Mouse (Mus musculus): ENCODE measurements around the gene B3gntl1.
"Not testable (repeated sequence)": the region's sequence is repeated elsewhere in the genome, so short reads cannot be mapped to it uniquely, and the experiment has no call there.

The B3gntl1 gene

DNA sequence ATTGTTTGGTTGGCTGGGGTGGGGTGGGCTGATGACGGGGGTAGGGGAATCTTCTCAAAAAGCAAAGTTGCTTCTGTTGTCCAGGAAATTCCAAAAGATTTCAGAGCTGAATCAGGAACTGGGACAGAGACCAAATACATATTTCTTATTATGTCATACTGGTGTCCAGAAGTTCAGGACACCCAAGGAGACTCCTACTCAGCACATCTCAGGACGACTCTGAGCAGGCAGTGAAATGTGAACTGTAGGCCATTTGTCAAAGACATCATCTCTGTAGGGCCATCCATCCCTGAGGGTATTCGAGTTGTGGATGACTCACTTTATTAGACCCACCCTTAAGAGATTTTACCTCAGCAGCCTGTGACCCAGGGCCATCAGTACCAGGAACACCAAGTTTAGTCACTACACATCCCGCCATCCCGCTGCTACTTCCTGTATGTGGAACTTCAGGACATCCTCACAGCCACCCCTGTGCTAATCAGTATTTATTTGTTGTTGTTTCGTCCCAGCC lies 12.6 kb upstream of the B3gntl1 start:
- in situ Hi-C loops (cut with MboI, MseI): no loop called here

DNA sequence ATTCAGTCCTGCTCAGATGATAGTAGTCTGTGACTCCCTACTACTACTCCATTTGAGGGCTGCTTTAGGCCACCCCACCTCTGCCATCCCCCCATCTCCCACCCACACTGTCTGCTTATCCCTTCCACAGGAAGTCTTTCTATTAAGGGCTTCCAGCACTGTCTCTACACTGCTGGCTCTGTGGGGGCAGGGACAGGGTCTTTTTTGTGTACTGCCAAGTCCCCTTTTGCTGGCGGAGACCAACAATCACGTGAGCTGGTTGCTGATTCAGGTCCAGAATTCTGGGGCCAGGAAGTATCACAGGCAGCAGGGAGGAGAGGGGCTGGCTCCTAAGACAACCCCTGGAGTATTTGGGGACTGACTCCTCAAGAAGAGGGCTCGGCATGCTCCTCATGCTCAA lies 10.3 kb upstream of the B3gntl1 start:
- in situ Hi-C loops (cut with MboI, MseI): no loop called here

DNA sequence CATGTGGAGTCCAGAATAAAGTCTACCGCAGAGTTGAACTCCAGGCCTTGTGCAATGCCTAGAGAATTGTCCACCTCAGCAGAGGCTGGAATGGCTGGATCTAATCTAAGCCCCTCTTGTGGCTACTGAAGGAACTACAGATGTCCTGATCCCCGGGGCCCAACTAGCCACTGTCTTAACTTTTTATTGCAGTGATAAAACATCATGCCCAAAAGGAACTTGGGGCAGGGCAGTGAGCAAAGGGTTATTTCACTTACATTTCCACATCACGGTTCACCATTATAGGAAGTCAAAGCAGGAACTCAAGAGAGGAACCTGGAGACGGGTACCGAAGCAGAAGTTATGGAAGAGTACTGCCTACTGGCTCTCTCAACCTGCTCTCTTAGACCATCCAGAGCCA lies 7.8 kb upstream of the B3gntl1 start:
- in situ Hi-C loops (cut with MboI, MseI): no loop called here

DNA sequence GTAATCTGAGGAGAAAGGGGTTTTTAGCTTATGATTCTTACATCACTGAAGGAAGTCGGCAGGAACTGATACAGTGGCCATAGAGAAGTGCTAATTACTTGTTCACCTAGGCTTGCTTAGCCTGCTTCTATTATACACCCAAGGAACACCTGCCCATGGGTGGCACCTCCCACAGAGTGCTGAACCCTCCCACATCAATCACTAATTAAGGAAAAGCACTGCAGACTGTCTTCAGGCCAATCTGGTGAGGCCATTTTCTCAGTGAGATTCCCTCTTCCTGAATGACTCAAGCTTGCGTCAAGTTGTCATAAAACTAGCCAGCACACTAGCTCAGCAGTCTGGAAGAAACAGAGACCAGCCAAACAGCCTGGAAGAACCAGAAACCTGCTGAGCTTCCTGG lies 6.6 kb upstream of the B3gntl1 start:
- in situ Hi-C loops (cut with MboI, MseI): no loop called here

DNA sequence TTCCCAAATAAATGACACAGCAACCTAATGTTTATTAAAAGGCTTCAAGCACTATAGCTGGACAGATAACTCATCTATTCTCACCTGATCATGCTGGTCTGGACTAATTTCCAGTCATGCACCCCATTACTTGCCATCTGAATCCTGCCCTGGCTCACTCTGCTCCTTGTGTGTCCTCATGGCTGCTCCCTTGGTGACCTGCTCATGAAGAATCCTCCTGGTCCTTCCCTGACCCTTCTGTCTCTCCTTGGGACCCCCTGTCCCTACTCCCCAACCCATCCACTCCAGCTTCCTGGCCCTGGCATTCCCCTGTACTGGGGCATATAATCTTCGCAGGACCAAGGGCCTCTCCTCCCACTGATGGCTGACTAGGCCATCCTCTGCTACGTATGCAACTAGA lies 3.9 kb upstream of the B3gntl1 start:
- in situ Hi-C loops (cut with MboI, MseI): no loop called here

DNA sequence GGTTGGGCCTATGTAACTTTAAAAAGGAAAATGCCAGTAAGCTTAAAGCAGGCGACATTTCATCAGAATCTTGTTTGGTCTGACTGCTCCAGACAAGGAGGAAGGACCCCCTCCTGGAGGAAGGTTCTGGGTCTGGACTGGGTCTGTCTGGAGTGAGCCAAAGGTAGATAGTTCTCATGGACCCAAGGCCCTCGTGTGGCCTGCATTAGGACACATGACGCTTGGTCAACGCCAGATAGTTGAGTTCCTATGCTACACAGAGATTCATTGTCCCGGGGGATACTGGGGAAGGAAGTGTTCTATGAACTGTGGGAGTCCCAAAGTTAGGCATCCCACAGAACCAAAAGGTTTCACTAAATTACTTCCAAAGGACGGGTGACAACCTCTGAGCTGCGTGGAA lies 676 bp upstream of the B3gntl1 start:
- in situ Hi-C loops (cut with MboI, MseI): no loop called here

DNA sequence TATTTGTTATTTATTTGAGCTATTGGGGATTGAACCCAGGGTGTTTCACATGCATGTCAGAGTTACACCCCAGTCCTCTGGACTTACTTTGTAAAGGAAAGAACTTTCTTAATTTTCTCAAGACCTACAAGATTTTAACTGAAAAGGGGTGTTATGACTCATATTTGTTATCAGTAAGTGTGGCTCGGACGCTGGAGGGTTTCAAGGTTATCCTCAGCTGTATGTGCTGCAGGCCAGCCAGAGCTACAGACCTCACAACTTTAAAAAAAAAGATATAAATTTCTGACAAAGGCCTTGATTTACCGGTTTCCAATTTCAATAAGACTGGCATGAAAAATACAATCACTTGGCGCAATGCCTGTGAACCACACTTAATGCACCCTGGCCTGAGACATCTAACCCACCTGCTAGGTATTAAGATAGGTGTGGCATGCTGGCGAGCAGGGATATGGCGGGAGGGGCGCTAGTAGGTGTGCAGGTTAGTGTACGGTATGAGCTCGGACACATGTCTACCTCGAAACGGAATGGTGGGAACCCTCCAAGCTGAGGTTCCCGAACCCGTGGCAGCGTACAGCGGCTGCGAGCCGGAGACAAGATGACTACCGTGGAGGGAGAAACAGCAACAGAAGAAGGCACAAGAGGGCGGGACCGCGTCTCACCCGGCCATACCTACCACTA lies 502 bp downstream of the B3gntl1 start:
- in situ Hi-C loops (cut with MboI, MseI): no loop called here

DNA sequence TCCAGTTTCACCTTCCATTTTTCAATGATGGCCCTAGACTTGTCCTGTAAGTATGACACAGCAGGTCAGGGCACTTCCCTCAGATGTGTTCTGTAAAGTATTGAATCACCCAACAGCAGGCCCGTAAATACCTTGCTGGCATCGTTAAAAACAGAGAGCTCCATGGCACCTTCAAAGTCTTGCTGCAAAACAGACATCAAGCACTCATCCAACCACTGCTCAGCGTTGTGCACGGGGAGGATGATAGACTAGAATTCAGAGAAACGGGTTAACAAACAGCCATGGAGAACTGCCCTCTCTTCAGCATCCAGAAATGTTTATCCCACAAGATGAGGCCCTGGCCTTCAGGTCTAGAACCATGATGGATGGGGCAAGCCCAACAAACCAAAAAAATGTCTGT lies 2.0 kb downstream of the B3gntl1 start:
- in situ Hi-C loops (cut with MboI, MseI): no loop called here

DNA sequence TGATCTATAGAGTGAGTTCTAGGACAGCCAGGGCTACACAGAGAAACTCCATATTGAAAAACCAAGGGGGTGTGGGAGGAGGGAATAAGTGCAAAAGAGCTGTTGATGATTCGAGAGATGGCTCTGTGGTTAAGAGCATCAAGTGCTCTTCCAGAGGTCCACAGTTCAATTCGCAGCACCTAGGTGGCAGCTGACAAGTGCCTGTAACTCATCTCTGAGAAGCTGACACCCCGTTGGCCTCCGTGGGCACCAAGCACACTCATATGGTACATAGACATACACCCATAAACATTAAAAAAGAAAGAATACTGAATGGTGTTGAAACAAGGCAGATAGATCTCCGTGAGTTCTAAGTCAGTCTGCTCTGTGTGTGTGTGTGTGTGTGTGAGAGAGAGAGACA lies 4.2 kb downstream of the B3gntl1 start:
- in situ Hi-C loops (cut with MboI, MseI): no loop called here

DNA sequence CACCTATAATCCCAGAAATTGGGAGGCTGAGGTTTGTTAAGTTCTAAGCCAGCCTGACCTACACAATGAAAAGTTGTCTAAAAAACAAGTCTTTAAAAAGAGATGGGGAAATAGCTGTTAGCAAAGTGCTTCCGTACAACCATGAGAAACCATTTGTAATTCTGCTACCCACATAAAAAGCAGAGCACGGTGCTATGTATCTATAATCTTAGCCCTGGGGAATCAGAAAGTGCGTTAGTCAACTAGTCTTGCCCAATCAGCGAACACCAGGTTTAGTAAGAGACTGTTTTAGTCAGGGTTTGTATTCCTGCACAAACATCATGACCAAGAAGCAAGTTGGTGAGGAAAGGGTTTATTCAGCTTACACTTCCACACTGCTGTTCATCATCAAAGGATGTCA lies 5.4 kb downstream of the B3gntl1 start:
- in situ Hi-C loops (cut with MboI, MseI): no loop called here

DNA sequence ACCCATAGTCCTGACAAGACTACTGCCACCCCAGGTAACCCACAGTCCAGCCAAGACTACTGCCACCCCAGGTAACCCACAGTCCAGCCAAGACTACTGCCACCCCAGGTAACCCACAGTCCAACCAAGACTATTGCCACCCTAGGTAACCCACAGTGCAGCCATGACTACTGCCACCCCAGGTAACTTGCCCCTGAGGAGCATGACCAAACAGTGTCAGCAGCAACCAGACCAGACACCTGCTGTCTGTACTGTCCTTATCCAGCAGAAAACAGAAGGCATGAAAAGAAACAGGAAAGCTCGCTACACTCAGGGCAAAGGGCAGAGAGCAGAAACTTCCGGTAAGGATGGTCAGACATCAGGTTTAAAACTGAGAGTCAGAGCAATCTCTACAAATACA lies 11.8 kb downstream of the B3gntl1 start:
- in situ Hi-C loops (cut with MboI, MseI): no loop called here

DNA sequence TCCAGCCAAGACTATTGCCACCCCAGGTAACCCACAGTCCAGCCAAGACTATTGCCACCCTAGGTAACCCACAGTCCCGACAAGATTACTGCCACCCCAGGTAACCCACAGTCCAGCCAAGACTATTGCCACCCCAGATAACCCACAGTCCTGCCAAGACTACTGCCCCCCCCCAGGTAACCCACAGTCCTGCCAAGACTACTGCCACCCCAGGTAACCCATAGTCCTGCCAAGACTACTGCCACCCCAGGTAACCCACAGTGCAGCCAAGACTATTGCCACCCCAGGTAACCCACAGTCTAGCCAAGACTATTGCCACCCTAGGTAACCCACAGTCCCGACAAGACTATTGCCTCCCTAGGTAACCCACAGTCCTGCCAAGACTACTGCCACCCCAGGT lies 12.3 kb downstream of the B3gntl1 start:
- in situ Hi-C loops (cut with MboI, MseI): not testable (repeated sequence)

DNA sequence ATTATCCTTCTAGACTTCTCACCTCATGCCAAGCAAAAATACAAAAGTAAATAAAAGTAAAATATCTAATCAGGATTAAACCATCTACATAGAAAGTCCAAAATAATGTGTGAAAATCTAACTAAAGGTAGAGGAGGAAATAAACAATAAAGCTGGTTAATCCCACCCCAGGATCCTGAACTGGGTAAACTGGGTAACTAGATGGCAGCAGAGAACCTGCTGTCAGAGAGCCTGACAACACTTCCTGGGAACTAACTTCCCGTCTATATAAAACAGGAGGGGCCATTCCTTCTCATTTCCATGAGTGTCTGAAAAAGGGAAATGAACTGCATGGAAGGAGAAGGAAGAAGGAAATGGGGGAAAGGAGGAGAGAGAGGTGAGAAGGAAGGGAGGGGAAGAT lies 14.8 kb downstream of the B3gntl1 start:
- in situ Hi-C loops (cut with MboI, MseI): no loop called here

DNA sequence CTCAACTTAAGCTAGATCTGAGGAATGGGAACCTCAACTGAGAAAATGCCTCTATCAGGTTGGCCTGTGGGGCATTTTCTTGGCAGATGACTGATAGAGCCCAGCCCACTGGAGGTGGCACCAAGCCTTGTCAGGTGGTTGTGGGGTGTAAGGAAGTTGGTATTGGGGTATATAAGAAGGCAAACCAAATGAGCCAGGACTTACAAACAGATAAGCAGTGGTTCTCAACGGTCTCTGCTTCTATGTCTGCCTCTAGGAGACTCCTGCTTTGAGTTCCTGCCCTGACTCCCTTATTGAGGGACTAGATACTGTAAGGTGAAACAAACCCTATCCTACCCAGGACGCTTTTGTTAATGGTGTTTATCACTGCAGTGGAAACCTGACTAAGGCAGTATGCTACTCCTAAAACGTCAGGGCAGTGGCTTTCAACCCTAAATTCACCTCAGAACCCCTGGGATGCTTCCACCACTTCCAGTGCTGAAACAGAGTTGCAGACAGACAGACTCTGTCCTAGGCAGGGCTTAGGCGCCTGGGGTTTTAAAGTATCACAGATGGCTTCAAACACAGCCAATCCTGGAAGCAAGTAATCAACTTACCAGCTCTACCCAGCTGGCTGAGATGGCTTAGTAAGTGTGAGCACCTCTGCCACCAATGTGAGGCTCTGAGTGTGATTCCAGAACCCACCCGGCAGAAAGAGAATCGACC lies 17.0 kb downstream of the B3gntl1 start:
- in situ Hi-C loops (cut with MboI, MseI): no loop called here

DNA sequence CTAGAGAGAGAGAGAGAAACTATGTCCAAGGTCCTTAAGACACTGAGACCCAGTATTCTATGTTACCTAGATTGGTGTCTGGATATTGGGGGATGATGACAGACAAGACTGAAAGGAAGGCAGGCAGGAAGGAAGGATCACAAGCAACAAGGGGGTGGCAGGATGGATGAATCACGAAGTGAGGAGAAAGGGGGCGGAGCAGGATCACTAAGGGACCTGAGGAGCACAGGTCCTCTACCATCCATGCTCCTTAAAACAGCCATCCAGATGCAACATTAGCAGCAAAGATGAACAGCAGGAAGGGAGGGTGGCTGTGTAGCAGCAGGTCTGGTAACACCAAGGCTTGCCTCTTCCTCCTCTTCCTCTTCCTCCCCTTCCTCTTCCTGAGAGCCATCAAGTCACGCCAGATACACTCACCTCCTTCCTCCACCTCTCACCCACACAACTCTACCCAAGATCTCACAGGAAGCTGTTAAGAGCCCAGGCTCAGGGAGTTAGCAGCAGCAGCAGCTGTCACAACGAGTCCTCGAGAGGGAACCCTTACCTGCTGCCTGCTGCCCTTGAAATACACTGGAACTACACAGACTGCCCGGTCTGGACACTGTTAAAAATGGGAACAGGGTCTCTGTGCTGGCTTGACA lies 17.7 kb downstream of the B3gntl1 start:
- in situ Hi-C loops (cut with MboI, MseI): no loop called here

DNA sequence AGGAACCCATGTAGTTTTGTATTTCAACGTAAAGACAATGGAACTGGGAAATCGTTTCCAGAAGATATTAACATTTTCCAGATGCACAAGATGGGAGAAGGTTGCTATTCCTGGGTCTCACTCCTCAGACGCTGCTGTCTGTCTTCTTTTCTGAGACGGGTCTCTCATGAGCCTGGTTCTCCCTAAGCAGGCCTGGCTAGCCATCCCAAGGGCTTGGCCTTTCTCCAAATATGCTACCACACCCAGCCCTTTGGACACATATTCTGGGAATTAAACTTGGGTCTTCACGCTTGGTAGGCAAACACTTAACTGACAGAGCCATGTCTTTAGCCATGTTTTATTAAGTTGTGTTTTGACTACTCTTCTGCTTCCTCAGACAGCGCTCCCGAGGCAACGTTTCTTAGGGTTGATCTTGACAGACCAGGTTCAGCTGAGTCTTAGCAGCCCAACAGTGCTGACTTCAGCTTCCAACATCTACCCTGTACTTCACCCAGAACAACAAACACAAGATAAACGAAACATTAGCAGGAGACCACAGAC lies 18.5 kb downstream of the B3gntl1 start:
- in situ Hi-C loops (cut with MboI, MseI): loop anchor here (5.0 kb wide), 1 partner anchor 153 kb away; no protein-coding TSS in a partner anchor

DNA sequence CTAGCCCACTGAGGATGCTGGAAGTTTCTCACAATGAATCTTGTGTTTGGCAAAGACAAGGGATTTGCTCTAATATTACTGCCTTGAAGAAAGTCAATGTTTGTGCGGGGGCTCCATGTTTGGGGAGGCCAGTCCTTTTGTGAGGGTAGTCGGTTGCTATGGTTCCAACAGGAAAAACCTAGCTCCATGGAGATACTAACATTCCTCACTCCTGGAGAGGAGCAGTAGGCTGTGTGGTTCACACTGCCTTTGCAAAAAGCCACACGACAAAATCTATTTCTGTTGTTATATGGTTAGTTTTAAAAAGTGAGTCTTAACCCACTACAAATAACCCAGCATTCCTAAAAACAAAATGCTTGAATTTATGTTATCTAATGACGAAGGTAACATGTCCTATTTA lies 19.3 kb downstream of the B3gntl1 start:
- in situ Hi-C loops (cut with MboI, MseI): loop anchor here (5.0 kb wide), 1 partner anchor 154 kb away; no protein-coding TSS in a partner anchor

DNA sequence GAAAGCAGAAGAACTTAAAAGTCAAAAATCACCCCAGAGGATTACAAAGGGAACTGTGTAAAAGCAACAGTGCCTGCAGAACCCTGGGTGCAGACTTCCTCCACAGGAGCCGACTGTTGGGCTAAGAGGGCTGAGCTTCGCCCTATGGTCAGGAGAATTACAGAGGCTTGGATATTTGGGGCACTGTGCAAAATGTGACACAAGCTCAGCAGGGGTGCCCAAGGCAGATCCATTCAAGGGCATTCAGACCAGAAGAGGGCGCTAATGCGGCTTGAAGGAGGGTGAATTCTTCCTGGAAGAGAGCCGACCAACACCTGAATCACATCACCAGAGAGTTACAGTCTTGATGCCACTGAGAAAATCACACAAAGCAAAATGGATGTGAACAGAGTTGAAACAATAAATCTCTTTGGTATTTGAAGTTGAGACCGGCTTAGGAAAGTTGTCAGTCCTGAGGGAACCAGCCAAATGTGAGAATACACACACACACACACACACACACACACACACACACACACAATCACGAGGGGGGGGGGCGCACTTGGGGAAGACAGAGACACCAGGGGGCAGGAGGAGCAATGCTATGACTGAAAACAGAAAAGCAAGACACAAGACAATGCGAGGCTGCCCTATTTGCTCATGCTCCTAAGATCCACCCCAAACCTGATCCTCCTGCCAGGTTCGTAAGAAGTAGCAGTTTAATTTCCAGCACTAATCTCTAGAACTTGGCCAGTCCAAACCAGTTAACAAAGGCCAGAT lies 20.2 kb downstream of the B3gntl1 start:
- in situ Hi-C loops (cut with MboI, MseI): loop anchor here (5.0 kb wide), 1 partner anchor 155 kb away; no protein-coding TSS in a partner anchor

DNA sequence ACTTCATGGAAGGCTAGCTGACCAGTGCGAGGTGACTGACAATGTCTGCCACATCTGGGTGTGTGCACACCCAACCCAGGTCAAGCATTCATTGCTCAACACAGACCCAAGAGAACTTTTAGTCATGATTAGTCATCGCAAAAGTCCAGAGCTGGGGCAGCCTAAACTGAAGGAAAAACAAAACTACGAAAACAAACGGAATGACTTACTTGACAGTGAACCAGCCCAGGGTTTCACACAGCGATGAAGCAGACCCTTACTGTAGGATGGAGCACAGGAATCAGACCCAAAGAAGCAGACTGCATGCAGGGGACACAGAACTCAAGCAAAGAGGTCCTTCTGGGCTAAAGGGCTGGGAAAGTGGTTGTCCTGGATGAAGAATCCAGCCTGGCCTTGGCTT lies 21.0 kb downstream of the B3gntl1 start:
- in situ Hi-C loops (cut with MboI, MseI): loop anchor here (5.0 kb wide), 1 partner anchor 155 kb away; no protein-coding TSS in a partner anchor

DNA sequence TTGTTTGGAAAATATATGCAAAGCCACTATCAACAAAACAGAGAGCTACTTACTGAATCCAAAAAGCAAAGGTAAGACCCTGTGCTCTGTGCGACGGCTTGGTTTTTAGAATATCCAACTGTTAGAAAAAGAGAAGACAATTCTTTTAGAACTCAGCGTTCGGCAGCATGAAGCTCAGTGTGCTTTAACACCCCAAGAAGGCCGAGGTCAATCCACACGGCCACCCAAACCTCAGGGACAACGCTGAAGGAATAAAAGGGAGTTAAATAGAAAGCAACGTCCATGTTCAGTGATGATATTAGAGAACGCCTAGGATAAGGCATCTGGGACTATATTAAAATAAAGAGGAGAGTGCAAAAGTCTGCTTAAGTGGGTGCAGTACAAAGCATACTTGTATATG lies 21.4 kb downstream of the B3gntl1 start:
- in situ Hi-C loops (cut with MboI, MseI): loop anchor here (5.0 kb wide), 1 partner anchor 156 kb away; no protein-coding TSS in a partner anchor

DNA sequence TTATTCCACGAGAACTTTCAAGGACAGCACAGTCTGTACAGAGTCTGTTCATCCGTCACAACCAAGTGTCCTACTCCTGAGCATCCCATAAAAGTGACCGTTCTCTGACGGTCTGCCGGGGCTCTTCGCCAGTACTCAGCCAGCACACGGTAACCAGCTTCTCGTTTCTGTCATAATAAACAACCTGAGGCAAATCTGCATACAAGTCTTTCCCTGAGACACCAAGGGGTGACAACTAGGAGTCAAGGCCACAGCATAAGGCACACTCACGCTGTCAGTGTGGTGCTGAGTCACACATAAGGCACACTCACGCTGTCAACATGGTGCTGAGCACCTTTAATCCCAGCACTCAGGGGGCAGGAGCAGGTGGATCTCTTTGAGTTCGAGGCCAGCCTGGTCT lies 22.3 kb downstream of the B3gntl1 start:
- in situ Hi-C loops (cut with MboI, MseI): loop anchor here (5.0 kb wide), 1 partner anchor 157 kb away; no protein-coding TSS in a partner anchor

Measured in T-helper 2 cell (primary cell).